Mouse (Mus musculus) limb, embryonic 14.5 days (tissue): Measurements from ENCODE around the gene Rinl. TPM values are rescaled to one million over a fixed set of nuclear protein-coding genes. Genes with fewer than 3 reads are reported as not detected.
A peak's percentile ranks its signal among the peaks of the same experiment; 100 is the strongest.

Source experiments
- ATAC-seq: fragments of 200-750 bp; cut with Nextera tagmentation; 2 replicates; pipeline ENCODE4 v1.8.0; 2017; ENCODE audit warnings: low read depth, moderate number of reproducible peaks, moderate TSS enrichment; ENCODE audit not compliant: low FRiP score
- DNase-seq: peaks from one replicate; pipeline ENCODE4 v3.0.0-alpha.2; 2015; ENCODE audit warnings: low spot score
- H3K27ac ChIP-seq: fragments of 300-500 bp; sonication (generic); replicated peaks from 2 replicates; pipeline ENCODE4 v1.5.1; 2014; ENCODE audit warnings: low read depth, mild to moderate bottlenecking, low read length, moderate library complexity, mixed read lengths
- H3K27me3 ChIP-seq: fragments of 300-500 bp; sonication (generic); 2 replicates; pipeline ENCODE4 v1.6.1; 2014; ENCODE audit warnings: low read length, mixed read lengths; ENCODE audit not compliant: control insufficient read depth, insufficient read depth
- H3K36me3 ChIP-seq: fragments of 300-500 bp; sonication (generic); 2 replicates; pipeline ENCODE4 v1.6.1; 2014; ENCODE audit warnings: mild to moderate bottlenecking, low read length, moderate library complexity, mixed read lengths; ENCODE audit not compliant: control insufficient read depth, insufficient read depth
- H3K4me1 ChIP-seq: fragments of 300-500 bp; sonication (generic); 2 replicates; pipeline ENCODE4 v1.6.1; 2014; ENCODE audit warnings: antibody characterized with exemption, low read length, mixed read lengths; ENCODE audit not compliant: control insufficient read depth, insufficient read depth
- H3K4me2 ChIP-seq: fragments of 300-500 bp; sonication (generic); replicated peaks from 2 replicates; pipeline ENCODE4 v1.6.1; 2014; ENCODE audit warnings: low read depth, mild to moderate bottlenecking, low read length, moderate library complexity; ENCODE audit not compliant: severe bottlenecking
- H3K4me3 ChIP-seq: fragments of 300-500 bp; sonication (generic); replicated peaks from 2 replicates; pipeline ENCODE4 v1.5.1; 2014; ENCODE audit warnings: low read length
- H3K9ac ChIP-seq: fragments of 300-500 bp; sonication (generic); 2 replicates; pipeline ENCODE4 v1.6.1; 2014; ENCODE audit warnings: mild to moderate bottlenecking, low read depth, low read length, moderate library complexity; ENCODE audit not compliant: severe bottlenecking
- H3K9me3 ChIP-seq: fragments of 300-500 bp; sonication (generic); 2 replicates; pipeline ENCODE4 v1.6.1; 2016; ENCODE audit warnings: low read length; ENCODE audit not compliant: control insufficient read depth
- POLR2A ChIP-seq: fragments of 200-500 bp; IDR thresholded peaks from 2 replicates; pipeline ENCODE4 v1.8.0; 2012; ENCODE audit warnings: inconsistent platforms, mild to moderate bottlenecking, moderate library complexity, borderline replicate concordance; ENCODE audit not compliant: insufficient read depth, insufficient read length; ENCODE audit errors: extremely low read depth
- WGBS: fragments of 180-500 bp; shearing (Covaris S2); extraction: QIAGEN DNeasy Blood & Tissue Kit; methylation state at CpG from one replicate; pipeline ENCODE4 v1.1.7; 2014; 5-methylcytosine and 5-hydroxymethylcytosine counted together
- polyA plus RNA-seq, 2 experiments: library from polyadenylated mRNA; depleted of rRNA in 1 of 2; stranded (reverse) in 1 of 2; unstranded in 1 of 2; fragments of >200 nt; fragmentation: Nextera tagmentation in 1 of 2; extraction: Ambion mirVana in 1 of 2; gene quantifications; 2 replicates each; pipeline versions ENCODE4 v1.2.1 to v1.2.3; 2012 to 2014

Gene Rinl
- polyA plus RNA-seq, 2 experiments, result 2.3 to 2.6 TPM

DNA sequence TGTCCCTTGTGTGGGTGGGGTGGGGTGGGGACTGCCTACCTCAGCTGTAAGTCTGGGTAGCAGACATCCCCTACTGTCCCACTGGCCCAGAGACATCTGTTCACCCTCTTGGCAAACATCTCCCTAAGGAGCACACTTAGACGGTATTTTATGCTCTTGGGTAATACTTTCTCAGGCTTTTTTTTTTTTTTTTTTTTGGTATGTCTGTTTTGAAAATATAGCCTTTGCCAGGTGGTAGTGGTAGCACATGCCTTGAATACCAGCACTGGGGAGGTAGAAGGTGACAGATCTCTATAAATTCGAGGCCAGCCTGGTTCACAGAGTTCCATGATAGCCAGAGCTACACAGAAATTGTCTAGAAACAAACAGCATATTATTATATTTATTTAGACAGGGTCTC lies 35.2 kb downstream of the Rinl start:
- H3K4me3 ChIP-seq, result no peak overlapping the region
- peak overlapping the region; percentile 89 for H3K27ac ChIP-seq
- WGBS, result 24% methylated on average over 2 of the region's 2 CpGs
- DNase-seq (no peak), ATAC-seq (no peak)
- no peaks in the 10 kb centered on the region for H3K4me1 ChIP-seq
- H3K9ac ChIP-seq, result no peak overlapping the region
- H3K4me2 ChIP-seq, result no peak overlapping the region
- H3K9me3 ChIP-seq, result no peaks in the 10 kb centered on the region
- H3K27me3 ChIP-seq, result no peaks in the 10 kb centered on the region
- no peak for TF ChIP-seq POLR2A
- H3K36me3 ChIP-seq, result peaks cover 49% of the 10 kb centered on the region

DNA sequence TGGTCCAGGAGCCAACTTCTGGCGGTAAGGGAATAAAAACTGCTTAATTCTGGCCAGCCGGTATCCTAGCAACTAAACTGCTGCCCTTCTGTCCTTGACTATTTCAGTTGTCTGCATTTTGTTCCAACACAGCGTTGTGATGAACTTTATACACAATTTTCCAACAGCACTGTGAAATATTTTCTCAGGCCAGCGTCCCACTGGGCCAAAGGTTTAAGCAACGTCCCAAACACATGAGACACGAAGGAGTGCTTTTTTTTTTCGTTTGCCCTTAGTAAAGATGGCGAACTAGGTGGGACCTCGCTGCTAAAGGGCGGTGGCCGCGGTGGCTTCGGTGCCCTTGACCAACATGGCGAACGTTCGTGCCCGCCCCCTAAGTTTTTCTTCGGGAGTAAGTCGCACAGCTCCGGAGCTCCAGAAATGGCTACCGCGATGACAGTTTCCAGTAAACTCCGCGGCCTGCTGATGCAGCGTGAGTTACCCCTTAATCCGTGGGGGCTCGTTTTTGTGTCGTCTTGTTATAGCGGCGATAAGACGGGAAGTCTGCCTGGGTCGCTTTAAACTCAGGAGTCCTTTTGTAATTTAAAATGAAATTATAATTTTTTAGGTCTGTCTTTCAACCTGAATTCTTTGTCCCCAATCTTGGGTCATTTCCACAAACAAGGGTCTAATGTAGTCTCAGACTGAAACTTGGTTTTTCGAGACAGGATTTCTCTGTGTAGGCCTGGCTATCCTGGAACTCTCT lies 36.3 kb downstream of the Rinl start, which contains the start of gene Ech1:
Ech1 (plus strand) TSS at position 277 of the 745 bp plus-strand sequence.
- 2% methylated on average over 33 of the region's 33 CpGs for WGBS
- DNase-seq, result peak; percentile 96
- no peak for TF ChIP-seq POLR2A

DNA sequence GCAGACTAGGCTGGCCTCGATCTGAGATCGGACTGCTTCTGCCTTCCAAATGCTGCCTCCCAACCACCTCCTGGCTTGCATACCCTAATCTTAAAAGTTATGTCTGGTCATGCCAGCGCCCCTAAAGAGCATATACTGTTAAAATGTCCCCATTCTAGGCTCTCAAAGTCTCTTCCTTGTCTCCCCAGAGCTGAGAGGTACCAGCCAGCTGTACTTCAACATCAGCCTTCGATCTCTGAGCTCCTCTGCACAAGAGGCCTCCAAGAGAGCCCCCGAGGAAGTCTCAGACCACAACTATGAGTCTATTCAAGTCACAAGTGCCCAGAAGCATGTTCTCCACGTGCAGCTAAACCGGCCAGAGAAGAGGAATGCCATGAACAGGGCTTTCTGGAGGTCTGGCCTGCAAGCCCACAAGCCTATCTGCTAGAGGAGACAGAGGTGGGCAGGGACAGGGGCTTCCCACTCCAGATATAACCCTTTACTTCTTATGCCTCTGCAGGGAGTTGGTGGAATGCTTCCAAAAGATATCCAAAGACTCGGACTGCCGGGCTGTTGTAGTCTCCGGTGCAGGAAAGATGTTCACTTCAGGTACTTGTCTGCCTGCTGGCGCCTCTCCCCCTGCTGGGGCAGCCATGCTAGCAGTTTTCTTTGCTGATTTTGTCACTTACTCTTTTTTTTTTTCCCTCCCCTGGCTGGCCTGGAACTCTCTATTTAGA lies 37.1 kb downstream of the Rinl start:
- no peak for TF ChIP-seq POLR2A
- Histone ChIP-seq H3K36me3 (peaks cover 45% of the 10 kb centered on the region), H3K27me3 (no peaks in the 10 kb centered on the region), H3K27ac (peak overlapping the region; percentile 89), H3K9ac (peak overlapping the region; percentile 70), H3K4me3 (peak overlapping the region; percentile 46), H3K4me2 (peak overlapping the region; percentile 58), H3K4me1 (no peaks in the 10 kb centered on the region), H3K9me3 (no peaks in the 10 kb centered on the region)
- WGBS, result 52% methylated on average over 11 of the region's 11 CpGs
- ATAC-seq, result no peak
- peak; percentile 30 for DNase-seq

More for the DNA sequence above, 36.3 kb downstream of the Rinl start, which contains the start of gene Ech1:
- no peaks in the 10 kb centered on the region for H3K27me3 ChIP-seq
- H3K36me3 ChIP-seq, result peaks cover 45% of the 10 kb centered on the region
- peak within 1 kb of the TSS; percentile 46 for H3K4me3 ChIP-seq
- H3K27ac ChIP-seq, result peak within 1 kb of the TSS; percentile 89
- no peaks in the 10 kb centered on the region for H3K4me1 ChIP-seq
- H3K4me2 ChIP-seq, result peak within 1 kb of the TSS; percentile 58
- H3K9me3 ChIP-seq, result no peaks in the 10 kb centered on the region
- peak within 1 kb of the TSS; percentile 70 for H3K9ac ChIP-seq
- peak; percentile 87 for ATAC-seq

DNA sequence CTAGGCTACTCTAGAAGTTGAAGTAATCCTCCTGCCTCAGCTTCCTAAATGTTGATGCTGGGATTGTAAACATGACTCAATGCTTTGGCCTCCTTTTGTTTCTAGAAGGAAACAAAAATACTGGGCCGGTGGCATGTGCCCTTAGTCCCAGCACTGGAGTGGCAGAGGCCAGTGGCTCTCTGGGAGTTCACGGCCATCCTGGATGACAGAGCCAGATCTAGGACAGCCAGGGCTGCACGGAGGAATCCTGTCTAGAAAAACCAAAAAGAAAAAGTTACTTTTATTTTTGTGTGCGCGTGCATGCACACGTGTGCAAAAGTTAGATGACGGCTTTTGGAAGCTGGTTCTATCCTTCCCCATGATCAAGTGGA lies 37.6 kb downstream of the Rinl start:
- Histone ChIP-seq H3K4me3 (no peak overlapping the region), H3K27ac (no peak overlapping the region; the same call in 1 of the 2 replicates), H3K4me2 (peak overlapping the region; percentile 58; the same call in 1 of the 2 replicates), H3K9me3 (no peaks in the 10 kb centered on the region), H3K27me3 (no peaks in the 10 kb centered on the region), H3K36me3 (peaks cover 45% of the 10 kb centered on the region), H3K4me1 (no peaks in the 10 kb centered on the region), H3K9ac (no peak overlapping the region)
- DNase-seq, result no peak
- WGBS, result 93% methylated on average over 7 of the region's 7 CpGs
- no peak for TF ChIP-seq POLR2A
- ATAC-seq, result no peak

DNA sequence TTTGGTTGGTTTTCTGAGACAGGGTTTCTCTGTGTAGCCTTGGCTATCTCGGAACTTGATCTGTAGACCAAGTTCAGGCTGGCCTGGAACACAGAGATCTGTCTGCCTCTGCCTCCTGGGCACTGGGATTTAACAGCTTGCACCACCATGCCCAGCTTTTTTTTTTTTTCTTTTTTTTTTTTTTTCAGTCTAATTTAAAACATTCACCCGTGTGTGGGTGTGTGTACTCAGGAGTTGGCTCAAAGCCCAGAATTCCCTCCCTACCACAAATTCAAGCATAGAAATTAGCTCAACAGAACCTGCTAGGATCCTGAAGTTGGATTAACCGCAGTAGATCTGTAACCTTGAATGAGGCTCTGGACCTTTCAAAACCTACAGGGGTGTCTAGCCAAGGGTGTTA lies 38.6 kb downstream of the Rinl start:
- H3K27ac ChIP-seq, result no peak overlapping the region
- TF ChIP-seq POLR2A, result no peak
- WGBS, result 51% methylated on average over 3 of the region's 3 CpGs

More for the DNA sequence above, 38.6 kb downstream of the Rinl start:
- Histone ChIP-seq H3K4me3 (no peak overlapping the region), H3K9ac (no peak overlapping the region), H3K9me3 (no peaks in the 10 kb centered on the region), H3K4me2 (no peak overlapping the region), H3K4me1 (no peaks in the 10 kb centered on the region), H3K27me3 (no peaks in the 10 kb centered on the region), H3K36me3 (peaks cover 45% of the 10 kb centered on the region)
- DNase-seq, result peak; percentile 78
- no peak for ATAC-seq
